Mouse (Mus musculus): ENCODE results near the gene Dtymk. TPM values are rescaled to one million over a fixed set of nuclear protein-coding genes. Genes with fewer than 3 reads are reported as not detected.
"Not testable (repeated sequence)": the region's sequence is repeated elsewhere in the genome, so short reads cannot be mapped to it uniquely, and the experiment has no call there.

Gene Dtymk
- polyA plus RNA-seq, 1 experiment, result 255 TPM

DNA sequence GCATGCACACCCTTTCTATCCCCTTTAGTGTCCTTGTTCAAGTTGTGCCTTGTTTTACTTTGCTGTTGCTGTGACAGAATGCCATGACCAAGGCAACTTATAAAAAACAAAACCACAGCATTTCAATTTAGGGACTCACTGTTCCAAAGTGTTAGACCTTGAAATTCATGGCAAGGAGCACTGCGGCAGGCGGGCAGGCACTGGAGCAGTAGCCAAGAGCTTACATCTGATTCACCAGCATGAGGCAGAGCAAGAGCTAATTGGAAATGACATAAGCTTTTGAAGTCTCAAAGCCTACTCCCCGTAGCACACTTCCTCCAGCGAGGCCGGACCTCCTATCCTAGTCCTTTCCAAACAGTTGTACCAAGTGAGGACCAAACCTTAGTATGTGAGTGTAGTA, 25.0 kb downstream of the Dtymk start:
- Histone ChIP-seq H3ac (ENCODE audit: control insufficient read depth, insufficient read length, low read depth) (no peak overlapping the region), H3K27me3 (ENCODE audit: control insufficient read depth, insufficient read depth, insufficient read length) (no peaks in the 10 kb centered on the region), H3K36me3 (ENCODE audit: control insufficient read depth, insufficient read depth) (peaks cover 56% of the 10 kb centered on the region), H3K79me2 (ENCODE audit: control insufficient read depth, insufficient read depth) (no peaks in the 10 kb centered on the region), H3K4me3 (ENCODE audit: insufficient read depth, poor library complexity, severe bottlenecking) (no peak overlapping the region), H3K79me3 (ENCODE audit: low read depth) (peaks cover 2% of the 10 kb centered on the region)
- TF ChIP-seq USF1 (IDR thresholded peaks at IDR 0.05; ENCODE audit: low read depth) (no peak), MAX (IDR thresholded peaks at IDR 0.05) (no peak), CEBPB (IDR thresholded peaks at IDR 0.05; ENCODE audit: low read depth) (no peak), MYOD1 (IDR thresholded peaks at IDR 0.05; ENCODE audit: control insufficient read depth, insufficient read length, low read depth) (no peak), FOSL1 (IDR thresholded peaks at IDR 0.05; ENCODE audit: insufficient read depth, low read length, poor library complexity, severe bottlenecking) (no peak), CTCF (IDR thresholded peaks at IDR 0.05; ENCODE audit: control insufficient read depth, insufficient read depth, insufficient read length) (no peak), MYOG (IDR thresholded peaks at IDR 0.05; ENCODE audit: control insufficient read depth, extremely low read depth, insufficient read length) (no peak)

DNA sequence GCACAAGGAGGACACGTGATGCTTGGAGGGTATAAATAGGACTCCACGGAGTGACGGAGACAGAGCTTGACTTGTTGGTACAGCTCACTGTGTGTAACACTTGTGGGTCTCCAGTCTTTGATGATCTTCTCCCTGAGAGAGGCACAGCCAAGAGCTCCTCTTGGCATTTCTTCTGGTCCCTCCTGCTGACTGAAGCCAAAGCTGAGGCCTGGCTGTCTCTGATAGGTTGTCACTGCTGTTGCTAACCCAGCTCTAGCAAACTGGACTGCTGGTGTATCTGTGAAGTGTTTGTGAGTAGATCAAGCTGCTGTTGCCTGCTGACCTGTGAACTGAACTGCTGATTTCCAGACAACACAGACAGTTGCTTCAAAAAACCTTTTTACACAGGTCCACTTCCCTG, 31.8 kb downstream of the Dtymk start:
- Histone ChIP-seq H3K36me3 (ENCODE audit: control insufficient read depth, insufficient read depth) (peaks cover 37% of the 10 kb centered on the region), H3K79me2 (ENCODE audit: control insufficient read depth, insufficient read depth) (peaks cover 36% of the 10 kb centered on the region)

DNA sequence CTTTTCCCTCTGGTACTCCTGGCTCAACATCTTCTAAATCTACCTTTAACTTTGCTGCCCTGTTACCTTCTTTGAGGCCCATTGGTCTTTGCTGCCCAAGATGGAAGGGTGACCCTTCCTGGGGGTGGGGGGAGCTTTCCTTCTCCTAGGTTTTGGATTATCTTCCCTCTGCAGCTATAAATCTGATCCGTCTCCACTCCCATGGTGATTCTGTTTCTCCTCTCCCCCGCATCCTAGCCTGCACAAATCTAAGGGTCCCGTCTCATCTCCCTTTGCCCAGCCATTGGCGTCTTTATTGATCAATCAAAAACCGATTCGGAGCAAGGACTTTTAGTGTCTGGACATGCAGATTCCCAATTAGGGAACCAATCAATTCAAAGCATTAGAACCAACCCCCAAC, 34.1 kb downstream of the Dtymk start:
- H3K79me3 ChIP-seq (ENCODE audit: low read depth), result peaks cover 49% of the 10 kb centered on the region
- peaks cover 57% of the 10 kb centered on the region for H3K79me2 ChIP-seq (ENCODE audit: control insufficient read depth, insufficient read depth)
- H3K36me3 ChIP-seq (ENCODE audit: control insufficient read depth, insufficient read depth), result peaks cover 21% of the 10 kb centered on the region
- H3K27me3 ChIP-seq (ENCODE audit: control insufficient read depth, insufficient read depth, insufficient read length), result no peaks in the 10 kb centered on the region
- H3K4me3 ChIP-seq (ENCODE audit: insufficient read depth, poor library complexity, severe bottlenecking), result no peak overlapping the region
- TF ChIP-seq MAX (IDR thresholded peaks at IDR 0.05), result no peak
- no peak for TF ChIP-seq CEBPB (IDR thresholded peaks at IDR 0.05; ENCODE audit: low read depth)
- no peak for TF ChIP-seq MYOD1 (IDR thresholded peaks at IDR 0.05; ENCODE audit: control insufficient read depth, insufficient read length, low read depth)
- no peak for TF ChIP-seq USF1 (IDR thresholded peaks at IDR 0.05; ENCODE audit: low read depth)
- TF ChIP-seq CTCF (IDR thresholded peaks at IDR 0.05; ENCODE audit: control insufficient read depth, insufficient read depth, insufficient read length), result no peak
- no peak for TF ChIP-seq MYOG (IDR thresholded peaks at IDR 0.05; ENCODE audit: control insufficient read depth, extremely low read depth, insufficient read length)
- no peak overlapping the region for H3ac ChIP-seq (ENCODE audit: control insufficient read depth, insufficient read length, low read depth)

More for the DNA sequence above, 31.8 kb downstream of the Dtymk start:
- no peaks in the 10 kb centered on the region for H3K27me3 ChIP-seq (ENCODE audit: control insufficient read depth, insufficient read depth, insufficient read length)
- no peak for TF ChIP-seq MAX (IDR thresholded peaks at IDR 0.05)
- no peak for TF ChIP-seq MYOD1 (IDR thresholded peaks at IDR 0.05; ENCODE audit: control insufficient read depth, insufficient read length, low read depth)
- no peak for TF ChIP-seq MYOG (IDR thresholded peaks at IDR 0.05; ENCODE audit: control insufficient read depth, extremely low read depth, insufficient read length)
- TF ChIP-seq CEBPB (IDR thresholded peaks at IDR 0.05; ENCODE audit: low read depth), result no peak
- no peak for TF ChIP-seq USF1 (IDR thresholded peaks at IDR 0.05; ENCODE audit: low read depth)
- no peak overlapping the region for H3ac ChIP-seq (ENCODE audit: control insufficient read depth, insufficient read length, low read depth)
- no peak overlapping the region for H3K4me3 ChIP-seq (ENCODE audit: insufficient read depth, poor library complexity, severe bottlenecking)
- peaks cover 36% of the 10 kb centered on the region for H3K79me3 ChIP-seq (ENCODE audit: low read depth)

DNA sequence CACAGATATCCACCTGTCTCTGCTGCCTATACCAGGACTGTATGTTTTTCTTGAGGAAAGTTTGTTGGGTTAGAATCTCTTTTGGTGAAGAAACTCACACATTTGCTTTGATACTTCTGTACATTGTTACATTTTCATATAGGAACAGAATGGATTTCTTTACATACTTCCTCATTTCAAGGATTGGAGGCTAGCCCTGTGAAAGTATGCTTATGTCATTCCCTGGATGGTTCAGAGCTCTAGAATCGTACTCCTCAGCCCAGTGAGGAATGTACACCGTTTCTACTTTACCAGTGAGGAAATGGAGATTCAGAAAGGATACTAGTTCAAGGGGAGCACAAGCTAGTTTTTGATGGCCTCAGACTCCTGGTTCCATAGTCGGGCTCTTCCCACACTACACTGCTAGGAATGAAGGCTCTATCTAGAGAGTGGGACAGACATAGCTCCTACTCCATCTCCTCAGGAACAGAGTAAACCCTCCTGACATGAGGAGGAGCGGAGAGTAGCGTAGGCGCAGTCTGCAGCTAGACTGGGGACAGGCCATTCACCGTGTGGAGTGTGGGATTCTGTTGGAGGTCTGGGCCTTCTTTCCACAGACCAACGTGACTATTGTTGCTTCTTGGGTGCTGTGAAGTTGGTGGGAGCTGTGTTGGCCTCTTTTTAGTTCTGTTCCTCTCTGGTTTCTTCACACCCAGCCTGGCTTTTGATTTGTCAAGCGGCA, 36.7 kb downstream of the Dtymk start:
- no peak overlapping the region for H3K4me3 ChIP-seq (ENCODE audit: insufficient read depth, poor library complexity, severe bottlenecking)
- no peak overlapping the region for H3ac ChIP-seq (ENCODE audit: control insufficient read depth, insufficient read length, low read depth)
- peaks cover 64% of the 10 kb centered on the region for H3K79me3 ChIP-seq (ENCODE audit: low read depth)
- no peaks in the 10 kb centered on the region for H3K27me3 ChIP-seq (ENCODE audit: control insufficient read depth, insufficient read depth, insufficient read length)
- no peak for TF ChIP-seq CEBPB (IDR thresholded peaks at IDR 0.05; ENCODE audit: low read depth)
- no peak for TF ChIP-seq MAX (IDR thresholded peaks at IDR 0.05)
- TF ChIP-seq FOSL1 (IDR thresholded peaks at IDR 0.05; ENCODE audit: insufficient read depth, low read length, poor library complexity, severe bottlenecking), result no peak
- no peak for TF ChIP-seq MYOG (IDR thresholded peaks at IDR 0.05; ENCODE audit: control insufficient read depth, extremely low read depth, insufficient read length)
- no peak for TF ChIP-seq CTCF (IDR thresholded peaks at IDR 0.05; ENCODE audit: control insufficient read depth, insufficient read depth, insufficient read length)
- TF ChIP-seq USF1 (IDR thresholded peaks at IDR 0.05; ENCODE audit: low read depth), result no peak
- TF ChIP-seq MYOD1 (IDR thresholded peaks at IDR 0.05; ENCODE audit: control insufficient read depth, insufficient read length, low read depth), result no peak
- peaks cover 83% of the 10 kb centered on the region for H3K79me2 ChIP-seq (ENCODE audit: control insufficient read depth, insufficient read depth)
- H3K36me3 ChIP-seq (ENCODE audit: control insufficient read depth, insufficient read depth), result peaks cover 17% of the 10 kb centered on the region

DNA sequence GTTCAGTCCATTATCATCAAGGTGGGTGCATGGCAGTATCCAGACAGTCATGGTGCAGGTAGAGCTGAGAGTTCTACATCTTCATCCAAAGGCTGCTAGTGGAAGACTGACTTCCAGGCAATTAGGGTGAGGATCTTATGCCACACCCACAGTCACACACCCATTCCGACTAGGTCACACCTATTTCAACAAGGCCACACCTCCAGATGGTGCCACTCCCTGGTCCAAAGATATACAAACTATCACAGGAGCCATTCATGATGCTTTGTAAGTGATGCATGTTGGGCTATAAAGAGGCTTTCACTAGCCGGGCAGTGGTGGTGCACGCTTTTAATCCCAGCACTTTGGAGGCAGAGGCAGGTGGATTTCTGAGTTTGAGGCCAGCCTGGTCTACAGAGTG, 38.2 kb downstream of the Dtymk start:
- not testable (repeated sequence) for H3ac ChIP-seq (ENCODE audit: control insufficient read depth, insufficient read length, low read depth); H3K36me3 ChIP-seq (ENCODE audit: control insufficient read depth, insufficient read depth); H3K4me3 ChIP-seq (ENCODE audit: insufficient read depth, poor library complexity, severe bottlenecking); H3K27me3 ChIP-seq (ENCODE audit: control insufficient read depth, insufficient read depth, insufficient read length)
- Histone ChIP-seq H3K79me3 (ENCODE audit: low read depth) (peaks cover 67% of the 10 kb centered on the region), H3K79me2 (ENCODE audit: control insufficient read depth, insufficient read depth) (peaks cover 97% of the 10 kb centered on the region)

DNA sequence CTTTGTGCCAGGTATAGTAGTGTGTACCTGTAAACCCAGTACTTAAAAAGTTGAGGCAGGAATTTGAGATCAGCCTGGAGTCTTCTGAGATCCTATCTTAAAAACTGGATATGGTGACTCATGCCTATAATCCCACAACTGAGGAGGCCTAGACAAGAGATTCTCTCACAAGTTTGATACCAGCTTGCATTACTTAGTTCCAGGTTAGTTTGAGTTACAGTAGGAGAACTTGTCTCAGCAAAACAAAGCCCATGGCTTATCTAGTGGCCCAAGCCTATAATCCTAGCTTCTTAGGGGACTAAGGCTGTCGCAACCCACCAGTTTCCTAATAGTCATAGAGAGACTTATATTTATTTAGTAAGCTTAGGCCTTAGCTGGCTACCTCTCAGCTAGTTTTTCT, 41.7 kb downstream of the Dtymk start:
- TF ChIP-seq MYOD1 (IDR thresholded peaks at IDR 0.05; ENCODE audit: control insufficient read depth, insufficient read length, low read depth) (no peak), CEBPB (IDR thresholded peaks at IDR 0.05; ENCODE audit: low read depth) (no peak), MAX (IDR thresholded peaks at IDR 0.05) (no peak), USF1 (IDR thresholded peaks at IDR 0.05; ENCODE audit: low read depth) (no peak), MYOG (IDR thresholded peaks at IDR 0.05; ENCODE audit: control insufficient read depth, extremely low read depth, insufficient read length) (no peak), FOSL1 (IDR thresholded peaks at IDR 0.05; ENCODE audit: insufficient read depth, low read length, poor library complexity, severe bottlenecking) (no peak), CTCF (IDR thresholded peaks at IDR 0.05; ENCODE audit: control insufficient read depth, insufficient read depth, insufficient read length) (no peak)
- Histone ChIP-seq H3K79me2 (ENCODE audit: control insufficient read depth, insufficient read depth) (peaks cover 98% of the 10 kb centered on the region), H3K36me3 (ENCODE audit: control insufficient read depth, insufficient read depth) (no peaks in the 10 kb centered on the region), H3K4me3 (ENCODE audit: insufficient read depth, poor library complexity, severe bottlenecking) (no peak overlapping the region), H3ac (ENCODE audit: control insufficient read depth, insufficient read length, low read depth) (no peak overlapping the region), H3K79me3 (ENCODE audit: low read depth) (peaks cover 71% of the 10 kb centered on the region), H3K27me3 (ENCODE audit: control insufficient read depth, insufficient read depth, insufficient read length) (no peaks in the 10 kb centered on the region)
